In the genomic region with DNA sequence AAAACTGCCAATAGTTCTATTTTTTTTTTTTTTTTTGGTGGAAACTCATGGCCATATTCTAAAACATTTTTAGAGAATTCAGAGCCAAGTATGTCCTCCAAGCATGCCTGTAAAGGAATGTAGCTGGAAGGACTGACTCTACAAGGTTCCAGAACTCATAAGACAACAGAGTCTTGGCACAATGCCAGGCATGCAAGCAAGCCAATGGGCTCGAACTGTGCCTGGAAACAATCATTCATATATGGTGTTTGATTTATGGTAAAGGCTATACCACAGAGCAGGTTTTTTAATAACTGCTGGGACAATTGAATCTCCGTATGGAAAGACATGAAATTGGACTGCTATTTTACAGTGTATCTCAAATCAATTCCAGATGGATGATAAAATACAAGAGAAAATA, we compare ENCODE assay signal across 11 mouse cellular contexts. TPM values are rescaled to one million over a fixed set of nuclear protein-coding genes. Genes with fewer than 3 reads are reported as not detected.
A peak's percentile ranks its signal among the peaks of the same experiment; 100 is the strongest.
DNase-seq lines count a peak whose midpoint lies in the region; ATAC-seq and TF ChIP-seq lines count a peak whose summit lies in the region.
"Had no signal": no experiment of that assay in that cellular context is flagged by ENCODE, and none has a peak within 500 bp of the region (broad histone marks: within the 10 kb centered on the region; RNA-seq: fewer than 3 reads in every experiment).

No protein-coding gene starts in this region.

- 54% methylated on average over 2 of the region's 2 CpGs for WGBS in kidney, adult 2 months
- WGBS in kidney, embryonic 16.5 days: 52% methylated on average over 2 of the region's 2 CpGs
- whole genome bisulfite sequencing in lung, embryonic 14.5 days: 24% methylated on average over 2 of the region's 2 CpGs

- no peak overlapping the region for H3K4me2 ChIP-seq in kidney, embryonic 16.5 days (replicated peaks; ENCODE audit: low read depth, low read length)
- no peak overlapping the region for H3K4me2 ChIP-seq in lung, embryonic 14.5 days
- H3K4me2 ChIP-seq: midbrain, embryonic 15.5 days had no signal

- no peak for TF ChIP-seq POLR2A in kidney, adult 2 months (IDR thresholded peaks at IDR 0.05; ENCODE audit: low read depth, low read length)
- TF ChIP-seq POLR2A in brain, embryonic 14.5 days (IDR thresholded peaks at IDR 0.05; ENCODE audit: borderline replicate concordance, extremely low read depth, insufficient read depth, insufficient read length, poor library complexity, severe bottlenecking): no peak

- no peak overlapping the region for H3K27ac ChIP-seq in kidney, adult 2 months (ENCODE audit: insufficient read depth, low read depth, low read length)
- no peak overlapping the region for H3K27ac ChIP-seq in kidney, embryonic 16.5 days (ENCODE audit: low read length)
- no peak overlapping the region for H3K27ac ChIP-seq in lung, embryonic 14.5 days (ENCODE audit: low read depth)
- H3K27ac ChIP-seq: midbrain, embryonic 15.5 days had no signal

- DNase-seq in adrenal gland, postnatal 14 days: peak; percentile 18
- no peak for DNase-seq in adrenal gland, postnatal 4 days (ENCODE audit: low spot score in 2 of 2)
- peak; percentile 3 for DNase-seq in kidney, adult 2 months
- peak; percentile 29 for DNase-seq in brain, embryonic 14.5 days (ENCODE audit: low read depth)
- DNase-seq in lung, embryonic 14.5 days: peak; percentile 76
- DNase-seq: kidney, adult 8-10 months had no signal

- H3K36me3 ChIP-seq in kidney, adult 2 months (ENCODE audit: control insufficient read depth, insufficient read depth, low read length): no peaks in the 10 kb centered on the region
- H3K36me3 ChIP-seq in kidney, embryonic 16.5 days (ENCODE audit: insufficient read depth, low read length): no peaks in the 10 kb centered on the region
- no peaks in the 10 kb centered on the region for H3K36me3 ChIP-seq in lung, embryonic 14.5 days (ENCODE audit: insufficient read depth)
- H3K36me3 ChIP-seq: midbrain, embryonic 15.5 days had no signal

- ATAC-seq in kidney, embryonic 16.5 days (ENCODE audit: low FRiP score, low TSS enrichment): no peak
- ATAC-seq in lung, embryonic 14.5 days (ENCODE audit: insufficient read depth): peak; percentile 56; the same call in 1 of the 2 replicates
- ATAC-seq in monocyte, adult 5-6 weeks (replicated peaks; ENCODE audit: insufficient number of reproducible peaks, low FRiP score, low TSS enrichment, poor library complexity, severe bottlenecking): no peak
- no peak for ATAC-seq in inflammation-experienced regulatory T-cells, adult 6 months
- ATAC-seq: midbrain, embryonic 15.5 days had no signal

- H3K4me1 ChIP-seq in kidney, adult 2 months (ENCODE audit: control insufficient read depth, insufficient read depth, low read length): no peaks in the 10 kb centered on the region
- no peaks in the 10 kb centered on the region for H3K4me1 ChIP-seq in kidney, embryonic 16.5 days (ENCODE audit: insufficient read depth, low read length)
- no peaks in the 10 kb centered on the region for H3K4me1 ChIP-seq in lung, embryonic 14.5 days (ENCODE audit: insufficient read depth)
- H3K4me1 ChIP-seq: midbrain, embryonic 15.5 days had no signal

- no peaks in the 10 kb centered on the region for H3K9me3 ChIP-seq in kidney, embryonic 16.5 days (ENCODE audit: low read length)
- H3K9me3 ChIP-seq in lung, embryonic 14.5 days (ENCODE audit: low read depth, low read length): no peaks in the 10 kb centered on the region
- H3K9me3 ChIP-seq: midbrain, embryonic 15.5 days had no signal

- no peak overlapping the region for H3K4me3 ChIP-seq in kidney, adult 2 months (ENCODE audit: insufficient read depth, low read depth, low read length)
- no peak overlapping the region for H3K4me3 ChIP-seq in kidney, embryonic 16.5 days (ENCODE audit: low read length)
- no peak overlapping the region for H3K4me3 ChIP-seq in lung, embryonic 14.5 days (ENCODE audit: low read depth, low read length)
- H3K4me3 ChIP-seq: midbrain, embryonic 15.5 days had no signal

- no peak for TF ChIP-seq CTCF in kidney, adult 2 months (conservative IDR thresholded peaks at IDR 0.05; ENCODE audit: insufficient read depth, insufficient read length, low read depth, low read length)
- TF ChIP-seq CTCF in brain, embryonic 14.5 days (IDR thresholded peaks at IDR 0.05; ENCODE audit: borderline replicate concordance, extremely low read depth, insufficient read depth, insufficient read length): no peak
- no peak for TF ChIP-seq CTCF in lung, embryonic 14.5 days (IDR thresholded peaks at IDR 0.05; ENCODE audit: low read depth)

- no peak overlapping the region for H3K9ac ChIP-seq in kidney, embryonic 16.5 days (replicated peaks; ENCODE audit: low read length)
- no peak overlapping the region for H3K9ac ChIP-seq in lung, embryonic 14.5 days
- H3K9ac ChIP-seq: midbrain, embryonic 15.5 days had no signal

- H3K27me3 ChIP-seq in kidney, adult 2 months (replicated peaks; ENCODE audit: control insufficient read depth, insufficient read depth, low read length): no peaks in the 10 kb centered on the region
- no peaks in the 10 kb centered on the region for H3K27me3 ChIP-seq in kidney, embryonic 16.5 days (ENCODE audit: insufficient read depth, low read length)
- H3K27me3 ChIP-seq in lung, embryonic 14.5 days (ENCODE audit: insufficient read depth, low read length): no peaks in the 10 kb centered on the region
- H3K27me3 ChIP-seq: midbrain, embryonic 15.5 days had no signal

RNA-seq across cellular contexts. Expression of a gene that starts 43.9 kb away (rescaled TPM):
- not detected in 2 replicates for total RNA-seq in adrenal gland, postnatal 14 days (2021)
- not detected for total RNA-seq in adrenal gland, postnatal 4 days (2021)
- not detected in 2 replicates for polyA plus RNA-seq in kidney, adult 2 months (2012; rRNA removed)
- 0.26 and 0.53 TPM in 2 replicates for polyA plus RNA-seq in kidney, embryonic 16.5 days (2015; fragmentation: Nextera tagmentation; extraction: Ambion mirVana)
- polyA plus RNA-seq in brain, embryonic 14.5 days (2012; rRNA removed): not detected in 2 replicates
- polyA plus RNA-seq in lung, embryonic 14.5 days (2014; fragmentation: Nextera tagmentation; extraction: Ambion mirVana): 0.41 and 0.58 TPM in 2 replicates
- total RNA-seq in monocyte, adult 5-6 weeks (2017): 0.32 to 0.76 TPM (median 0.58 TPM) in 3 replicates
- polyA plus RNA-seq in inflammation-experienced regulatory T-cells, adult 6 months (2017; shearing (Covaris generic)): under 1 TPM; 0.17 to 0.57 (median 0.45) TPM
- total RNA-seq: left cerebral cortex, postnatal 14 days had no signal

Comparison
In these comparisons a context has a peak if more than half of its experiments do, and no peak if none do; other contexts are left out.
1. DNase-seq: peak in adrenal gland, postnatal 14 days (single experiment), kidney, adult 2 months (single experiment), brain, embryonic 14.5 days (single experiment) and lung, embryonic 14.5 days (single experiment); none in adrenal gland, postnatal 4 days (0 of 2).